Mouse (Mus musculus) hindbrain, embryonic 16.5 days (tissue): ENCODE results near the gene R3hcc1l. TPM values are rescaled to one million over a fixed set of nuclear protein-coding genes. Genes with fewer than 3 reads are reported as not detected.

Source experiments
- ATAC-seq: fragments of 200-750 bp; cut with Nextera tagmentation; 2 replicates; pipeline ENCODE4 v1.8.0; 2017; ENCODE audit warnings: moderate TSS enrichment, moderate library complexity
- H3K27ac ChIP-seq: fragments of 300-500 bp; sonication (generic); 2 replicates; pipeline ENCODE4 v1.5.1; 2014; ENCODE audit warnings: low read depth, mild to moderate bottlenecking, control low read depth, low read length, moderate library complexity
- H3K27me3 ChIP-seq: fragments of 300-500 bp; sonication (generic); replicated peaks from 2 replicates; pipeline ENCODE4 v1.6.1; 2014; ENCODE audit warnings: low read length; ENCODE audit not compliant: control insufficient read depth, insufficient read depth
- H3K36me3 ChIP-seq: fragments of 300-500 bp; sonication (generic); 2 replicates; pipeline ENCODE4 v1.6.1; 2014; ENCODE audit warnings: mild to moderate bottlenecking, low read length, moderate library complexity, mixed read lengths; ENCODE audit not compliant: control insufficient read depth, insufficient read depth
- H3K4me1 ChIP-seq: fragments of 300-500 bp; sonication (generic); 2 replicates; pipeline ENCODE4 v1.6.1; 2014; ENCODE audit warnings: low read depth, low read length; ENCODE audit not compliant: control insufficient read depth, insufficient read depth
- H3K4me2 ChIP-seq: fragments of 300-500 bp; sonication (generic); 2 replicates; pipeline ENCODE4 v1.6.1; 2014; ENCODE audit warnings: mild to moderate bottlenecking, low read length, control low read depth, moderate library complexity
- H3K4me3 ChIP-seq: fragments of 300-500 bp; sonication (generic); 2 replicates; pipeline ENCODE4 v1.5.1; 2014; ENCODE audit warnings: mild to moderate bottlenecking, low read length, control low read depth, moderate library complexity
- H3K9ac ChIP-seq: fragments of 300-500 bp; sonication (generic); 2 replicates; pipeline ENCODE4 v1.6.1; 2014; ENCODE audit warnings: low read depth, mild to moderate bottlenecking, control low read depth, low read length, moderate library complexity
- H3K9me3 ChIP-seq: fragments of 300-500 bp; sonication (generic); 2 replicates; pipeline ENCODE4 v1.6.1; 2014; ENCODE audit warnings: mild to moderate bottlenecking, low read length, moderate library complexity; ENCODE audit not compliant: control insufficient read depth
- WGBS: fragments of 180-500 bp; shearing (Covaris S2); extraction: QIAGEN DNeasy Blood & Tissue Kit; methylation state at CpG from one replicate; pipeline ENCODE4 v1.1.7; 2014; 5-methylcytosine and 5-hydroxymethylcytosine counted together
- polyA plus RNA-seq: library from polyadenylated mRNA; unstranded; fragments of >200 nt; fragmentation: Nextera tagmentation; extraction: Ambion mirVana; gene quantifications from 2 replicates; pipeline ENCODE4 v1.2.1, GENCODE M21; 2015

Gene R3hcc1l
- polyA plus RNA-seq, 1 experiment from 2014 or later = 11.4 TPM

DNA sequence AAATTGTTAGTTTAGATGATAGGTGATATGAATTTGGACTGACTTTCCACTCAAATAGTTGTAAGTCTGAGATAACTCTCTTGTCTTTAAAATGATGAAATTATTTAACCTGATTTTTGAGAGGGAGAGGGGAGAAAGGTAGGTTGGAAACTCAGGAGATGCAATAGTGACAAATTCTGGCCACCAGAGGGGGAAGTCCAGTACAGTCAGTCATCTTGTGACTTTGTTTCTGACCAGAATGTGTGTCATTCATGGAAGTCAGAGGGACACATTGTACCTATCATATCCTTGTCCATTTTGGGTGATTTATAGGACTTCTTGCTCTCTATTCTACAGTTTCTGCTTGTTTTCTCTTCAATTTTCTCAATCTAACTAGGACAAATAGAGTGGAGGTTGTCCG lies 19.0 kb downstream of the R3hcc1l start:
- H3K4me2 ChIP-seq = no peak overlapping the region
- H3K9me3 ChIP-seq = no peaks in the 10 kb centered on the region
- H3K9ac ChIP-seq = no peak overlapping the region
- no peaks in the 10 kb centered on the region for H3K36me3 ChIP-seq
- 97% methylated on average over 1 of the region's 1 CpGs for WGBS
- H3K4me3 ChIP-seq = no peak overlapping the region
- no peak for ATAC-seq
- no peak overlapping the region for H3K27ac ChIP-seq
- H3K27me3 ChIP-seq = no peaks in the 10 kb centered on the region
- H3K4me1 ChIP-seq = peaks cover 3% of the 10 kb centered on the region; the same call in 1 of the 2 replicates

DNA sequence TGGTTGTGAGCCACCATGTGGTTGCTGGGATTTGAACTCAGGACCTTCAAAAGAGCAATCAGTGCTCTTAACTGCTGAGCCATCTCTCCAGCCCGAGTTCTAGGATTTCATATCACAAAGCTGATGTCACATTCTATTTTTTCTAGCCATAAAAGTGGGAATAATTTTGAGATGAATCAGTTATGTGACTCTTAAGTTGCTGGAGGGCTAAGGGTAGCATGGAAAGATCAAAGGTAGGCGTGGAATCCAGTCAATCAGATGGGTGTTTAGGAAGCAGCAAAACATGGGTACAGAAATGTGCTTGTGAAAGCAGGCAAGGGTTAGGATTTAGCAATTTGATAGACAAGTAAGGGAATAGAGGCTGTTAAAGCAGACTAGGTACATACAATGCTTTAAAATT lies 20.4 kb downstream of the R3hcc1l start:
- Histone ChIP-seq H3K27ac (no peak overlapping the region), H3K9ac (no peak overlapping the region), H3K4me2 (no peak overlapping the region), H3K4me1 (peaks cover 3% of the 10 kb centered on the region; the same call in 1 of the 2 replicates), H3K36me3 (no peaks in the 10 kb centered on the region), H3K4me3 (no peak overlapping the region), H3K27me3 (no peaks in the 10 kb centered on the region), H3K9me3 (no peaks in the 10 kb centered on the region)
- ATAC-seq = no peak
- WGBS = 88% methylated on average over 2 of the region's 2 CpGs

DNA sequence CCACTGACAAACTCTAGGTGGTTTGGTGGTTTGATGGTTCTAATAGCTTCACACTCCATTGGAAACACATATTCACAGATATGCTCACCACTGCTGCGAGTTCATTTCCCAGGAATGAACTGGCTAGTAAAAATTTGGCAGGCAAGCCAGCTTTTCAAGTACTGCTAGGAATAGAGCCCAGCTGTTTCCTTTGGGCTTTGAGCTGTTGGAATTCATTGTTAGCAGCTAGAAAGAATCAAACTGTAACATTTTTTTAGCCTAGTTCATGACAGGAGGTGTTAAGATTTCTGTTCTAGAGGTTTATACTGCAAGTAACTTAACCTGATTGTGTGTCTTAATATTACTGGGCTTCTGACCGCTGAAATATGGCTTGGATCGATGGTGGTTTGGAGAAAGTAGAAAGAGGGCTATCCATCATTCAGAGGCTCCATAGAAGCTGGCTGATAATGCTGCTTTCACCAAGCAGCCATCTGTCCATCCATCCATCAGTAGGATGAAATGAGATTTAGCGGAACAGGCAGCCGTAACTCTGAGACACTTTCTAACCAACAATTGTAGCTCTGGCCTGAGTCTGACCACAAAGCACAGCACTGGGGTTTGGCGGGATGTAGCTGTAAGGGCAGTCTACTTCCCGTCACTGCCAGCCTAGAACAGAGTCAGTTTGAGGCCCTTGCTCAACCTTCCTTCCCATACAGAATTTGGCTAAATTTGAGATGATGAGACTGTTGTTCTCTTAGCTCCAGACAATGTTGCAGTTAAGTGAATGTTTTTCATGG lies 21.0 kb downstream of the R3hcc1l start:
- Histone ChIP-seq H3K4me2 (no peak overlapping the region), H3K4me1 (peaks cover 3% of the 10 kb centered on the region; the same call in 1 of the 2 replicates), H3K27ac (no peak overlapping the region), H3K9me3 (no peaks in the 10 kb centered on the region), H3K4me3 (no peak overlapping the region), H3K27me3 (no peaks in the 10 kb centered on the region), H3K36me3 (no peaks in the 10 kb centered on the region), H3K9ac (no peak overlapping the region)
- WGBS = 47% methylated on average over 7 of the region's 7 CpGs
- ATAC-seq = no peak

DNA sequence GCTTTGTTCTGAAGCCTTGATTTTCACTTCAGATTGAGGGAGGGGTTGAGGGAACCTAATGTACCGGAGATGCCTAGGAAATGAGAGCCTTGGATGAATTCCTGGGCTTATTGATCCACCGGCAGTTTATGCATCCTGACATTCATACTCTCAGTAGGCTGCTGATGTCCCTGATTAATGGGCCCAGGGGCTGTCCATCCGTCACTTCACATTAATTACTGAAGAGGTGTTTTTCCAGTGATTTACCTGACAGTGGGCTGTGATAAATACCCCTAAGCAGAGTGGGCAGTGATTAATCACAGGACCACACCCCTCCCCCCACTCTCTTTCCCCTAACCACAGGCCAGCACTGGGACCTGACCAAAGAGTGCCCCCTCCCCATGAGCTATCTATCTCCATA lies 22.1 kb downstream of the R3hcc1l start:
- ATAC-seq = peak; percentile 45; the same call in 1 of the 2 replicates
- Histone ChIP-seq H3K36me3 (no peaks in the 10 kb centered on the region), H3K4me3 (no peak overlapping the region), H3K27ac (no peak overlapping the region), H3K4me1 (peaks cover 3% of the 10 kb centered on the region; the same call in 1 of the 2 replicates), H3K4me2 (no peak overlapping the region), H3K9ac (no peak overlapping the region), H3K9me3 (no peaks in the 10 kb centered on the region), H3K27me3 (no peaks in the 10 kb centered on the region)
- WGBS = 50% methylated on average over 3 of the region's 3 CpGs

DNA sequence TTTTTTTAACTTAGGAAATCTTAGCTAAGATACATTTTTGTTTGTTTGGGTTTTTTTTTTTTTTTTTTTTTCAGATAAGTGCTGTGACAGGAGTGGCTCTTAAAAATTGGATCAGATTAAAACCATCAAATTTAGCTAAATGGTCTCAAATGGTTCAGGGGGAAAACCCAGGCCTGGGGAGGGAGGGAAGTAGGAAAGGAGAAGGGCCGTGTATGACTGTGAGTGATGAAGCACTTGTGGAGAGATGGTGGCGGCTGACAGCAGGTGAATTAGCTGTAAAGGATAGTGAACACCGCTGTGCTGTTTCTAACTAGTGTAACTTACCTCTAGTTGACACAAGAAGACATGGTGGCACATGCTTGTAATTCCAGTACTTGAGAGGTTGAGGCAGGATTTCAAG lies 40.1 kb downstream of the R3hcc1l start:
- H3K27me3 ChIP-seq = no peaks in the 10 kb centered on the region
- H3K4me3 ChIP-seq = no peak overlapping the region
- ATAC-seq = no peak
- H3K36me3 ChIP-seq = no peaks in the 10 kb centered on the region
- WGBS = 83% methylated on average over 3 of the region's 3 CpGs
- no peak overlapping the region for H3K4me2 ChIP-seq
- no peak overlapping the region for H3K27ac ChIP-seq
- no peaks in the 10 kb centered on the region for H3K4me1 ChIP-seq
- H3K9me3 ChIP-seq = no peaks in the 10 kb centered on the region
- H3K9ac ChIP-seq = no peak overlapping the region

DNA sequence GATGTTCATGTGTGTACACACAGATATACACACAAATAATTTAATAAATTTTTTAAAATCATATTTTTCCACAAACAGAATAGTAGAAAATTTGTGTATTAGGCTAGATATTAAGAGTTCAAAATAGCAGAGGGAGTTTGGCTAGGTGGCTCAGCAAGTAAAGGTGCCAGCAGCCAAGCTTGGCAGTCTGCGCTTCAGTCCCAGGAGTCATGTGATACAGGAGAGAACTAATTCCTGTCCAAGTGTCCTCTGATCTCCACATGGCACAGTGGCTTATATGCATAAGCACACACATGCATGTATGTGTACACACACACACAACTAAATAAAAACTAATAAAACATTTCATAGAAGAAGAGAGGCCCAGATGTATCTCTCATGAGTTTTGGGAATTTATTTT lies 43.4 kb downstream of the R3hcc1l start:
- no peaks in the 10 kb centered on the region for H3K36me3 ChIP-seq
- no peak overlapping the region for H3K9ac ChIP-seq
- no peaks in the 10 kb centered on the region for H3K9me3 ChIP-seq
- no peak overlapping the region for H3K4me3 ChIP-seq
- 79% methylated on average over 1 of the region's 1 CpGs for WGBS
- no peak for ATAC-seq
- no peak overlapping the region for H3K27ac ChIP-seq
- no peaks in the 10 kb centered on the region for H3K27me3 ChIP-seq
- no peak overlapping the region for H3K4me2 ChIP-seq
- no peaks in the 10 kb centered on the region for H3K4me1 ChIP-seq

DNA sequence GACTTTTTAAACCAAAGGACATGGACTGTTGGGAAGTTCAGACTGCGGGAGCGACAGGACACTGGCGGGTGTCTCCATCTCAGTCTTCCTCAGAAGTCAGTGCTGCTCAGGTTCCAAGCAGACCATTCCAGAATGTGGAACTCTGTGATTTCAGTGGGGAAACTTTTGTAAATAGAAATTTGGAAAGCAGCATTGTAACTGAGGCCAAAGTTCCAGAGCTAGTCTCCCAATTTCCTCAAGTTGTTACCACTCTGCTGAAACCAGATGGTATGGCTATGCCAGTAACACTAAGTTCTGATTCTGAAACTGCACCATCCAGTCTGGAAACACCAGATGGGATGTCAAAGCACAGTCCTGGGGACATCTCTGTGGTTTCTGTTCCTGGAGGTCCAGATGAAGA lies 44.4 kb downstream of the R3hcc1l start:
- Histone ChIP-seq H3K27ac (no peak overlapping the region), H3K4me3 (no peak overlapping the region), H3K4me1 (no peaks in the 10 kb centered on the region), H3K9me3 (no peaks in the 10 kb centered on the region), H3K4me2 (no peak overlapping the region), H3K36me3 (no peaks in the 10 kb centered on the region), H3K27me3 (no peaks in the 10 kb centered on the region), H3K9ac (no peak overlapping the region)
- ATAC-seq = no peak
- WGBS = 98% methylated on average over 3 of the region's 3 CpGs

DNA sequence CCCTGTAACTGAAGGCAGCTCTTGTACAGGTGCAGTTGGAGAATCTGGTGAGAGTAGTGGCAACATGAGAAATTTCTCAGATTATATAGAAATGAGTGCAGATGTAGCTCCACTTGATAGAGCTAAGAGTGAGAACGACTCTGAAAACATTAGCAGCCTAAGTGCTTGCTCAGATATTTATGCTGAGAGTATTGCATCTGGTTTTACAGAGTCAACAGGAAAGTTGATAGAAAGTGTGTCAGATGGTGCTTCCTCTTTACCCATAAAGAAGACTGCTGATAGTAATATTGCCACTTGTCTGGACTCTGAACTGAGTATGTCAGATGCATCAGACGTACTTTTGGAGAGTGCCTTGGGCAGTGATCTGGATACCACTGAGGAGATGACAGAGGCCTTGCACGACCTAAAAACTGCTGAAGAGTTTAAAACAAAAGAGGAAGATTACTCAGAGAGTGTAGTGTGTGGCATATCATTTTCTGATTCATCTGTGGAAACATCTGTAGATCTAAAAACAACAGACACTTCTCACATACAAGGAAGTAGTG lies 45.2 kb downstream of the R3hcc1l start:
- Histone ChIP-seq H3K4me3 (no peak overlapping the region), H3K36me3 (no peaks in the 10 kb centered on the region), H3K4me2 (no peak overlapping the region), H3K27ac (no peak overlapping the region), H3K9ac (no peak overlapping the region), H3K27me3 (no peaks in the 10 kb centered on the region), H3K4me1 (no peaks in the 10 kb centered on the region), H3K9me3 (no peaks in the 10 kb centered on the region)
- WGBS = 88% methylated on average over 3 of the region's 3 CpGs
- ATAC-seq = no peak

DNA sequence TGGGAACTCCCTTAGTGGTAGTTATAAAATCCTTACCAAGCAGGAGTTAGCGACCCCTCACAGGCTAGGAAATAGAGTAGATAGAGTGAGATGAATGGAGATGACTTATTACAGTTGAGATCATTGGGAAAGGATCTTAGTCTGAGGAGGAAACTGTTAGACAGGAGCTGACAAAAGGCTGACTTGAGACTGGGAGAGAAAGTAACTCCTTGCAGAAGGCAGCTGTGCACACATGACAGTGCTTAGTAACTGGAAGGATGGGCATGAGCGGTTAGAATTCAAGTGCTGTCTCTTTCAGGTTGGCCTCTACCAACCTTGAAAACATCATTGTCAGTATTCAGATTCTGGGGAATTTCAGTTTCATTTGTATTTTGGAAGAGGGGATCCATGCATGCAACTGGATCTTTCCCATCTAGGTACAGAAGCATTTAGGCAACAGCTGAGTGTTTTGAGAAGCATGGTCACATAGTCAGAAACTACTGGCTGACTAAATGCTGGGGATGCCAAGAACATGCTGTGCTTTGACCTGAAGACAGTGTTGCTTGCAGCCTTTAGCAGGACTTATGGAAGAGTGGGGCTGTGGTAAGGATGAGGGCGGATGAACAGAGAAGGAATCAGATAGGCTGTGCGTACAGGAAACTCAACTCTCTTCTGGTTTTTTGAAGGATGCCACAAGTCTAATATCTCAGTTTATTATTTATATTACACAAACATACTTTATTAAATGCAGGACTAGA lies 47.9 kb downstream of the R3hcc1l start:
- Histone ChIP-seq H3K9me3 (no peaks in the 10 kb centered on the region), H3K4me1 (no peaks in the 10 kb centered on the region; the same call in 1 of the 2 replicates), H3K36me3 (no peaks in the 10 kb centered on the region), H3K4me2 (no peak overlapping the region), H3K4me3 (no peak overlapping the region), H3K9ac (no peak overlapping the region), H3K27ac (no peak overlapping the region), H3K27me3 (no peaks in the 10 kb centered on the region)
- 95% methylated on average over 4 of the region's 4 CpGs for WGBS
- ATAC-seq = no peak
